Mouse (Mus musculus) G1E (cell line): ENCODE data around the gene Spp1.

Source experiments
- CTCF ChIP-seq: IDR thresholded peaks from 2 replicates; pipeline ENCODE4 v1.5.1; 2012; ENCODE audit warnings: low read depth, low read length, inconsistent platforms, mixed read lengths
- GATA1 ChIP-seq: IDR thresholded peaks from 2 replicates; pipeline ENCODE4 v1.6.1; 2012; ENCODE audit warnings: borderline replicate concordance, low read length, inconsistent platforms, mixed read lengths
- POLR2AphosphoS5 ChIP-seq: IDR thresholded peaks from 2 replicates; pipeline ENCODE4 v1.6.1; 2012; ENCODE audit warnings: low read depth, low read length, inconsistent platforms; ENCODE audit not compliant: insufficient replicate concordance
- TAL1 ChIP-seq: conservative IDR thresholded peaks from 2 replicates; pipeline ENCODE4 v1.6.1; 2012; ENCODE audit warnings: low read depth, low read length, inconsistent platforms, mixed read lengths

DNA sequence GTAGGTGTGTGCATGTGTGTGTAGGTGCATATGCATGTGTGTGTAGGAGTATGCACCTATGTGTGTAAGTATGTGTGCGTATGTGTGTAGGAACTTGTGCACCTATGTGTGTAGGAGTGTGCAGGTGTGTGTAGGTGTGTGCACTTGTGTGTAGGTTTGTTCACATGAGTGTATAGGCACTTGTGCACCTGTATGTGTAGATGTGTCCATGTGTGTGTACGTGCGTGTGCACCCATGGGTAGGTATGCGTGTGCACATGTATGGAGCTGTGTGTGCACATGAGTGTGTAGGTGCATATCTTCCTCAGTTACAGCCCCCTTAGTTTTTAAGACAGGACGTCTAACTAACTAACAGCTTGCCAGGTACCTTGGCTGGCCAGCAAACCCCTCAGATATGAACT is 33.7 kb downstream of the Spp1 start:
- TF ChIP-seq CTCF = no peak
- no peak for TF ChIP-seq GATA1
- TF ChIP-seq POLR2AphosphoS5 = no peak
- TF ChIP-seq TAL1 = no peak
